Mouse (Mus musculus) E14TG2a.4 (cell line): ENCODE measurements at regions not wholly inside any gene's neighbourhood (a gene's known extent, or its start where the extent isn't known, plus 50 kb on each side); places are given as distances from the start of the nearest gene placed in this dataset.

Experiments
- CTCF ChIP-seq: conservative IDR thresholded peaks from 2 replicates; pipeline ENCODE4 v1.5.1; 2014; ENCODE audit warnings: low read length
- NANOG ChIP-seq: IDR thresholded peaks from 2 replicates; pipeline ENCODE4 v1.6.1; 2014; ENCODE audit warnings: borderline replicate concordance, low read length, mixed read lengths
- POU5F1 ChIP-seq: IDR thresholded peaks from 2 replicates; pipeline ENCODE4 v1.6.1; 2014; ENCODE audit warnings: low read length, borderline replicate concordance

GRCm38 (mm10) chr14:67993142-67993541, 1301.0 kb downstream of the Synb start:
- TF ChIP-seq CTCF = peak; percentile 96
- no peak for TF ChIP-seq POU5F1
- no peak for TF ChIP-seq NANOG
